Mouse (Mus musculus): Measurements from ENCODE around the gene Eif2ak4. TPM values are rescaled to one million over a fixed set of nuclear protein-coding genes. Genes with fewer than 3 reads are reported as not detected.

Eif2ak4 gene
- 10.4 and 15.7 TPM in 2 replicates for polyA plus RNA-seq (2012; rRNA removed; ENCODE audit: low replicate concordance)

DNA sequence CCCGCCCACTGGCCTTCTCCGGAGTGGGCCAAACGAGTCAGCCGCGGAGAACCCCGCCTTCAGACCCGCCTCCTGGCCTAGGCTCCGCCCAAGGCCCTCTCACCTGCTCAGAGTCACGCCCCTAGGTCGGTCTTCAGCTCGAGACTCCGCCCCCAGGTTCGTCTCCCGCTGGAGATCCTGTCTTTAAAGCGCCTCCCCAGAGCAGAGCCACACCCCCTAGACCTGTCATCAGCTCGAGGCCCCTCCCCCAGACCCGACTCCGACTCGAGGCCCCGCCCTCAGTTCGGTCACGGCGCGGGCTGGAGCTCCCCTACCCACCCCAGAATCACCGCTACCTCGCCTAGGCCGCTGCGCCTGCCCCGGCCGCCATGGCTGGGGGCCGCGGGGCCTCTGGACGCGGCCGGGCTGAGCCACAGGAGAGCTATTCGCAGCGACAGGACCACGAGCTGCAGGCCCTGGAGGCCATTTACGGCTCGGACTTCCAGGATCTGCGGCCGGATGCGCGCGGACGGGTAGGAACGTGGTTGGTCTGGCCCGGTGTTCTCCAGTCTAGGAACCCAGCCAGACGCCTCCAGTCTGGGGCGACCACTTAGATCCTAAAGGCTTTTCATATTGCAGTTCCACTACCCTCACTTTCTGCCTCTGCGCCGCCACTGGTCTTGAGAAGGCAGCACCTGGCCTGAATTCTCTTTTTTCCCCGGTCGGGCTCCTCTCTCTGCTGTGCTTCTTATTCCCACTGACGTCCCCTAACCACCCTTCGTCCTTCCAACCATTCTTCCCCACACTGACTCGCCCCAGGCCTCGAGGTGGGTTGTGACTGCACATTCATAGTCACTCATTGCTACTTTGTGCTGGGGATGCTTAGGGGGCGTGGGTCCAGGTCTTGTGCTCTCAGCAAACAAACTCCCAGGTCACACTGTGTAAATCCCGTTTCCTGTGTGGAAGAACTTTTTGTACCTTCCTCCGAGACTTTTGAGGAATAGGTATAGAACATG is at the start of gene Eif2ak4:
Eif2ak4 (plus strand) TSS at position 278 of the 995 bp plus-strand sequence.

DNA sequence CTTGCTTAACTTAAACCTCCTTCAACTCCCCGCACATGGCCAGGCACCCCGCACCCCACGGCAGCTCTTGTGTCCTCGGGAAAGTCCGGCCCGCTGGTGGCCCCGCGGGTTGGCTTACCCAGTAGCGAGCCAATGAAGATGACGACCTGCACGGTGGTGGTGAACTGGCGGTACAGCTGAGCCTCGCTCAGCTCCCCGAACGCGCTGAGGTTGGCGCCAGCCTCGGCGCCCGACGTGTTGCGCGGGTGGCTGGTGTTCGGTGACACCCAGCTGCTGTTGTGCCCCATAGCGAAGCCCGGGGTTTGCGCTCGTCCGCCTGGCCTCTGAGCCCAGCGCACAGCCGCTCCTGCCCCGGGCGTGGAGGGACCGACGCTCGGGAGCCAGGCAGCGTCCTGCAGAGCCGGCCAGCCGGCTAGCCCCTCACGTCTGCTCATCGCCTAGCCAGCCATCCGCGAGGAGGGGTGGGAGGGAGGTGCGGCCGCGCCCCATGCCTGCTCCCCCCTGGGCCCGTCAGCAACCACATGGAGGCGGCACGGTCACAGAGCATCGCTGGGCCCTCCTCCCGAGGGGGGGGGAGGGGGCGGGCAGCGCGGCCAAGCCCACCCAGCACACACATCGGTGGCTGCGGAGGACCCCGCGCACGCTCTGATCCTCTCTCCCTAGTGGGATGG is 15.4 kb upstream of the Eif2ak4 start, which contains the start of gene Gpr176:
Gpr176 (minus strand) TSS at position 519 of the 671 bp plus-strand sequence.

GRCm38 (mm10) chr2:118479550-118479909 is 91.1 kb downstream of the Eif2ak4 start, which contains the start of gene Srp14:
Srp14 (minus strand) TSS chr2:118479711.

Other genes with a start within 250 kb of the Eif2ak4 start
- not detected in 2 replicates for gene Fsip1, start 131.7 kb upstream of the Eif2ak4 start, polyA plus RNA-seq (2012; rRNA removed; ENCODE audit: low replicate concordance)
- gene Gpr176, start 15.2 kb upstream of the Eif2ak4 start, polyA plus RNA-seq (2012; rRNA removed; ENCODE audit: low replicate concordance): 0.26 and 0.99 TPM in 2 replicates
- 60.0 and 73.3 TPM in 2 replicates for gene Srp14, start 91.1 kb downstream of the Eif2ak4 start, polyA plus RNA-seq (2012; rRNA removed; ENCODE audit: low replicate concordance)
- gene Bmf, start 161.1 kb downstream of the Eif2ak4 start, polyA plus RNA-seq (2012; rRNA removed; ENCODE audit: low replicate concordance): 16.8 and 32.6 TPM in 2 replicates
- 2.6 and 7.7 TPM in 2 replicates for gene Bub1b, start 209.6 kb downstream of the Eif2ak4 start, polyA plus RNA-seq (2012; rRNA removed; ENCODE audit: low replicate concordance)

All from subcutaneous adipose tissue, adult 2 months (tissue).